Mouse (Mus musculus): ENCODE results near the gene Rnf25. TPM values are rescaled to one million over a fixed set of nuclear protein-coding genes. Genes with fewer than 3 reads are reported as not detected.

Gene Rnf25
- polyA plus RNA-seq (2012; ENCODE audit: low replicate concordance) = 13.7 and 14.3 TPM in 2 replicates

DNA sequence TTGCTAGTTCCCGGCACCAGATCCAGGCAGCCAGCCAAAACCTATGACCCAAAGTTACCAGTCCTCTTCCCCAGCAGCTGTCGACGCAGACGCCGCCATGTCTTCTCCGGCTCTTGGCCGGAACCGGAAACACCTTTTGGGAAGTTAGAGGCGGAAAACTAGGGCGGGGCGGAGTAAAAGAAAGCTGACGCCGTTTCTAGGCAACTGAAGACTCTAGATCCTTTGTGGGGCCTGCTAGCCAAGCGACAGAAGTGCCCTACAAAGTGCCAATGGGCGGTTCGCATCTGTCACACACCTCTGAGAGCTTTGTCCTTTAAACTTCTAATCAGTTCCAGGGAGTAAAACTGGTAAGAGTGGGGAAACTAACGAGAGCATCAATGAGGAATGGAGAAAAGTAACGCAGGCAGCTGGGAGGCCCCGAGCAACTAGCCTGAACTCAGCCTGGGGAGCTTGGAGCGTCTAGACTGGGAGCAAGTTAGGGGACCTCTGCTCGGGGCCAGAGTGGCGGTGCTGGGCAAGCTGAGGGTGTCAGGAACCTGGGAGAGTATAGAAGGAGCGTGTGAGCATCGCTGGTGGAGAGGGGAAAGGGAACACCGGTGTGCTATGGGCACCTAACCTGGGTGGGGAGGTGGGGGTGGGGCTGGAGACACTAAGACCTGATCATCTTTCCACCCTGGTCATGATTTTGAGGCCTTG, at the start of gene Rnf25, which contains the start of gene Stk36:
Rnf25 (minus strand) TSS at position 131 of the 696 bp plus-strand sequence.
Stk36 (plus strand) TSS at position 179 of the 696 bp plus-strand sequence.

DNA sequence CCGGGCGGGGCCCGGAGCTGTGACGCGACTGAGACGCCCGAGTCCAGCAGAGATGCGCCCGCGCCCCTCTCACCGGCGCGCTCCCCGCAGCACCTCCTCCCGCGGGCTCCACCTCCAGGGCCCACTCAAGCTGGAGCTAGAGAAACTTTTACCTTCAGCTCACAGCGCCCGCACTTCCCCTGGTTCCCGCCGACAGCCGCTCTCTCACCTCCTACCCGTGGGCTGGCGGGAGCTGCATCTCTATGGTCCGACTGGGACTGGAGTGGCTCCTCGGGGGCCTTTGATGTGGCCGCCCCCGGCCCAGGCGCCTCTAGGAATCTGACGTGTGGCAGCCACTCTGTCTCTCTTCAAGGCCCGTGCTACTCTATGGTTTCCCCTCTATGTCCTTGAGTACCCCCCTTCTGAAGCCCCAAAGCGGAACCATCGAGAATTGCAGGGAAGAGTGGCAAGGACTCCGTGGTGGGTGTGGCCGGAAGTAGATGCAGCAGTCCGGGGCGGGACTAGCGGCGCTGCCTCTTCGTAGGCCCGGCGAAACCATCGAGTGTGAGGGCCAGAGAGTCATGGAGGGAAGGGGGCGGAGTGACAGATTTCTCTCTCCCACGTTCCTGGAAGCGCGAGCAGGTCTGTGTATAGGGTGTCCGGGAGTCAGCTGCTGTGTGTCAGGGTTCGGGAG, 13.3 kb downstream of the Rnf25 start, which contains the start of the genes Zfp142 and Bcs1l:
Zfp142 (minus strand) TSS at position 474 of the 673 bp plus-strand sequence.
Bcs1l (plus strand) TSS at position 517 of the 673 bp plus-strand sequence.

DNA sequence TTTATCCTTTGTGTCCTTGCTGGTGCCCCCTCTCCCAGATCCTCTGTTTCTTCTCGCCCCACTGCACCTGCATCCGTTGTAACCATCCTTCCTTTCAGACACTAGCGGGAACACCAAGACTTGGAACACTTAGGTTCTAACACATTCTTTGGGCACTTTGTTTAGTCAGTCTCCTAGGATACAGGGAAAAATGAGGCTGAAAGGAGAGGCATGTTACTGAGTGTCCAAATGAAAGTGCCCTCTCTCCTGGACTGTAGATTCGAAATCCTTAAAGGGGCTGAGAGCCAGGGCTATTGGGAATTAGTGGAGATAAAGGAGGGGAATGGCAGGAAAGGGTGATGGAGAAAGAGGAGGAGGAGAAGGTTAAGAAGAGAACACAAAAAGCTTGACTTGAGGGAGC, 57.0 kb downstream of the Rnf25 start, which contains the start of gene Usp37:
Usp37 (minus strand) TSS at position 101 of the 400 bp plus-strand sequence.

Other genes starting within 250 kb of the Rnf25 start
- gene Catip, start 239.3 kb downstream of the Rnf25 start, polyA plus RNA-seq (2012; ENCODE audit: low replicate concordance) = 0.21 TPM in 1 of 2 replicates, not detected in the other
- 164 and 251 TPM in 2 replicates for gene Slc11a1, start 226.2 kb downstream of the Rnf25 start, polyA plus RNA-seq (2012; ENCODE audit: low replicate concordance)
- 329 and 559 TPM in 2 replicates for gene Ctdsp1, start 209.9 kb downstream of the Rnf25 start, polyA plus RNA-seq (2012; ENCODE audit: low replicate concordance)
- not detected in 2 replicates for gene Vil1, start 192.0 kb downstream of the Rnf25 start, polyA plus RNA-seq (2012; ENCODE audit: low replicate concordance)
- gene Cnot9, start 95.3 kb downstream of the Rnf25 start, polyA plus RNA-seq (2012; ENCODE audit: low replicate concordance) = 6.1 and 9.1 TPM in 2 replicates
- 0.06 TPM in 1 of 2 replicates, not detected in the other for gene Plcd4, start 58.5 kb downstream of the Rnf25 start, polyA plus RNA-seq (2012; ENCODE audit: low replicate concordance)
- 0.54 and 6.1 TPM in 2 replicates for gene Usp37, start 57.1 kb downstream of the Rnf25 start, polyA plus RNA-seq (2012; ENCODE audit: low replicate concordance)
- gene Zfp142, start 13.2 kb downstream of the Rnf25 start, polyA plus RNA-seq (2012; ENCODE audit: low replicate concordance) = 9.9 and 11.1 TPM in 2 replicates
- 1.5 and 2.2 TPM in 2 replicates for gene Bcs1l, start 13.1 kb downstream of the Rnf25 start, polyA plus RNA-seq (2012; ENCODE audit: low replicate concordance)
- gene Stk36, start within 50 bp of the Rnf25 start, polyA plus RNA-seq (2012; ENCODE audit: low replicate concordance) = 0.08 and 0.25 TPM in 2 replicates
- gene Ttll4, start 60.3 kb upstream of the Rnf25 start, polyA plus RNA-seq (2012; ENCODE audit: low replicate concordance) = 7.5 and 16.3 TPM in 2 replicates
- 13.6 and 32.4 TPM in 2 replicates for gene Cyp27a1, start 112.2 kb upstream of the Rnf25 start, polyA plus RNA-seq (2012; ENCODE audit: low replicate concordance)
- gene Prkag3, start 147.8 kb upstream of the Rnf25 start, polyA plus RNA-seq (2012; ENCODE audit: low replicate concordance) = not detected in 2 replicates
- gene Wnt6, start 170.5 kb upstream of the Rnf25 start, polyA plus RNA-seq (2012; ENCODE audit: low replicate concordance) = 0.53 and 1.2 TPM in 2 replicates
- 10.1 and 14.9 TPM in 2 replicates for gene Wnt10a, start 190.1 kb upstream of the Rnf25 start, polyA plus RNA-seq (2012; ENCODE audit: low replicate concordance)